Mouse (Mus musculus) right cerebral cortex, adult 2 months (tissue): Measurements from ENCODE around the gene Polrmt.
"Not testable (repeated sequence)": the region's sequence is repeated elsewhere in the genome, so short reads cannot be mapped to it uniquely, and the experiment has no call there.

ENCODE experiments used
- DNase-seq, 2 experiments: peaks; one replicate each; pipeline ENCODE4 v3.0.0; 2021 to 2022; ENCODE audit warnings: low spot score in 2 of 2

The Polrmt gene

GRCm38 (mm10) chr10:79774486-79775279 lies 28.3 kb upstream of the Polrmt start:
- no peak for DNase-seq

DNA sequence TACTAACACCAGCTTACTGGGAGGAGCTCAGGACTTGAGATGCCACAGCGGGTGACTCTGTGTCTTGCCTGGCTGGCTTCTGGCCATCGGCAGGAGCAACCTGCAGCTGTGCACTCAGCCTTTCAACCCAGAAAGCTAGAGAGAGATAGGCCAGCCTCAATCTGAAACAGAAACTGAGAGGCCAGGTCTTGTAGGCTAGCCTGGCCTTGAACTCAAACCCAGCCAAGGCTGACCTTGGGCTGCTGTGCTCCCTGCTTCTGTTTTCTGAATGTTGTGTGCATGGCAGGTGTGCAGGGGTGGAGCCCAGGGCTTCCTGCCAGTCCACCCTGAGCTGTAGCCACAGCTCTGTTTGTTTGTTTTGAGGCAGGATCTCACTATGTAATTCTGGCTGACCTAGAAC lies 26.8 kb upstream of the Polrmt start:
- no peak for DNase-seq

DNA sequence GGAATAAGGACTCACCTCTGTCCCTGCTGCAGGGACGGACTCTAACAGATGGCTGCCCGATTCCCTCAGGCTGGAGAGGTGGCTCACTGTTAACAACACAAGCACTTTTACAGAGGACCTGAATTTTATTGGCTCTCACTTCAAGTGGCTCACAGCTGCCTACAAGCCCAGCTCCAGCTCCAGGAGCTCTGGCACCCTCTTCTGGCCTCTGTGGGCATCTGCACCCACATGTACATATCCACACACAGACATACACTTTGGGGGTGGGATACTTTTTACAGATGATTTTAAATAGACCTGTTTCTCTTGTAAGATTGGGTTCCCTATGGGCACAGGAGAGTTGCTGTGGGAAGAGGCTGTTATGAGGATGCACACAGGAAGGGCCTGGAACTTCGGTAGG lies 25.9 kb upstream of the Polrmt start:
- DNase-seq, result no peak

- DNase-seq, result no peak
Observed at GRCm38 (mm10) chr10:79769329-79769728, 22.9 kb upstream of the Polrmt start.

- DNase-seq, result peak; percentile 83 to 88
Observed at GRCm38 (mm10) chr10:79768400-79768799, 22.0 kb upstream of the Polrmt start.

DNA sequence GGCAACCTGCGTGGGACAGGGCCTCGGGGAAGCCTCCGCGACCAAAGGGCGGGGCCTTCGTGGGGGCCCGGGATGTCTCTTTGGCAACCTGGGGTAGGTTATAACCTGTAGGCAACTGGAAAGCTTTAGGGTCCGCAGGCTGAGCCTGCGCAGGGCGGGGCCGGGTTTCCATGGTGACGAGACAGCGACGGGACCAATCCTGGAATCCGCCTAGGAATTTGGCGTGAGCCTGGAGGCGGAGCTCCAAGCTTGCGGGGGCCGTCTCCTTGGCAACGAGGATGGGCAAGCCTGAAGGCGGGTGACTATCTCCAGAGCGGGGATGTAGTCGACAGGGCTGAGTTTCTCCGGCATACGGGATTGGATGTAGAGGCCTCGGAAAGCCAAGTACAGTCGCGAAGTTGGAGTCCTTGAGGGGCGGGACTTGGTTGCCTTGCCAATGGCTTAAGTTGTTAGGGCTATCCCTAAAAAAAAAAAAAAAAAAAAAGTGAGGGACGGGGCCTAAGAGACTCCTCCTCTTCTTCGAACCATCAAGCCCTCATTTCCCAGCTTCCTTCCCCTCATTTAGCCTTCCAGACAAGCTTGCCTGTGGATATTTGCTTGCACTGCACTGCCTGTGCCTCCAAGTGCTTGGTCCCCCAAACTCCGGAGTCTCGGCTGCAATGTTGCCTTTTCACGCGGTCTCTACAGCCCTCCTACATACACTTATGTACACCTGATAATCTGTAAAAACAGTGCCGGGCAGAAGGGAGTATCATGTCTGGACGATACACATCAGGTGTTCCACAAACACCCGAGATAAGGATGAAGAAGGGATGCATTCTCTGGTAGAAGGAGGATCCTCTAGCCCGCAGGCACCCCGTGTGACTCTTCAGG lies 21.2 kb upstream of the Polrmt start:
- DNase-seq, result peak; percentile 96 to 98

DNA sequence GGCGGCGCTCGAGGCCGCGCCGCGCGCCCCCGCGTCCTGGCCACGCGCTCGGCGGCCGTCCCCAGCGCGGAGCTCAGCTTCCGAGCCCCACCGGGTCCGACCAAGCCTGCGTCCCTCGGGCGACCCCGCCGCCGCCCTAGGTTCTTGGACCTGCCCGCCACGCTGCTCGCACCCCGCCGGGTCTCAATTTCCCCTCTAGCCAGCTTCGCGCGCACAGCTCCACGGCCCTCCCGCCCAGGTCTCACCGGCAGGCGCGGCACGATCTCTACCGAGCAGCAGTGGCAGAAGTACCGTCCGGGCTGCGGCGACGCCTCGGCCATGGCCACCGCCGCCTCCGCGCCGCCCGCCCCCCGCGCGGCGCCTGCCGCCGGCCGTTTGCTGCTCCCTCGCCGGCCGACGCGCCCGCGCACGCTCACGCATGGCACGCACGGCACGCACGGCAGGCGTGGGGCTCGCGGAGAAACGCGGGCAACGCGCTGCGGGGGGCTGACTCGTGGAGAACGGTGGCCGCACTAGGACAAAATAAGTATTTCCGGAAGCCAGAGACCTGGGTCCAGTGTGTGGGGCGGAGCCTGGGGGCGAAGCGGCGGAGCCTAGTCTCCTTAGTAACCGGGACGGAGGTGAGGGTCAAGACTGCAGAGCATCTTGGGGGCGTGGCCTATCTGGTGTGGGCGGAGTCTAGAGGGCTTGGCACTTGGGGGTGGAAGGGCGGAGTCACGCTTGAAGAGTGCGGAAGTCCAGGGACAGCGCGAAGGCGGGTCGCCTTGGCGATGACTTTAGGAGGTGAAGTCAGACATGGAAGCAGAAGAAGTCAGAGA lies 20.3 kb upstream of the Polrmt start, which contains the start of gene Rnf126:
Gene Rnf126 (minus strand): TSS at position 445 of the 818 bp plus-strand sequence.
- peak; percentile 98 to 99 for DNase-seq

DNA sequence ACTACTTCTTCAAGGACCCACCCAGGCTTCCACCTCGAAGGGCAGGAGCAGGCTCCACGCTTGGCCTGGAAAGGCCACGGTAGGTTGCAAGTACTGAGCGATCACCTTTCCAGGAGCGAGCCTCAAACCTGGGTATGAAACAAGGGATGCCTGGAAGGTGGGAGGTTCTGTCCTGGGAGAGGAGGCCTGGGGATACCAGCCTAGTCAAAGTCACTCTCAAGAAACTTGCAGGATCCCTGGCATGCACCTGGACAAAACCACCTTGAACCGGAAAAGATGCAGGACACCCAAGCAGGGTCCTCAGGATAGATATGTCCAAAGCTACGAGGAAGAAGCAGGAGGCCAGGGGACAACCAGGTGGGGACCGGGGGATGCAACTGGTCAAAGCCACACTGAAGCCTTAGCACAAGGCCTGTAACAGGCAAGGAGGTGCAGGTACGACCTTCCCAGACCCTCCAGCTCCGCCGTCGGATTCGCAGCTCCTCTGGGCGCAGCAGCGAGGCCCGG lies 19.7 kb upstream of the Polrmt start:
- no peak for DNase-seq

GRCm38 (mm10) chr10:79765228-79765745 lies 18.9 kb upstream of the Polrmt start:
- DNase-seq, result no peak

DNA sequence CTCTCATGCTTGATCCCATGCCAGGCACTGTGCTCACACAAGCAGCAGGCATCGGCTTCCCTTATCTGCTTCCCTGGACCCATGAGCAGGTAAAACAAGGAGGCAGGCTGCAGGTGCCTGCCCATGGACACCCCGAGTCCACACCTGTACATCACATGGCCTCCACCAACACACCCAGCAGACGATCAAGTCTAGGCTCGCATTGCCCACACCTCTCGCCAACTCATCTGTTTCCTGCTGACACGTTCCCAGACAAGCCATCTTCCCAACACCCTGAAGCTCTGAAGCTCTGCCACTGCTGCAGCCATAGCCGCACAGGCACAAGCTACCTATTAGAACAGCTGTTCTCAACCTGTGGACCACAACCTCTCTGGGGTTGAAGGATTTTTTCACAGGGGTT lies 17.9 kb upstream of the Polrmt start:
- no peak for DNase-seq

GRCm38 (mm10) chr10:79762875-79763274 lies 16.5 kb upstream of the Polrmt start:
- DNase-seq, result no peak

DNA sequence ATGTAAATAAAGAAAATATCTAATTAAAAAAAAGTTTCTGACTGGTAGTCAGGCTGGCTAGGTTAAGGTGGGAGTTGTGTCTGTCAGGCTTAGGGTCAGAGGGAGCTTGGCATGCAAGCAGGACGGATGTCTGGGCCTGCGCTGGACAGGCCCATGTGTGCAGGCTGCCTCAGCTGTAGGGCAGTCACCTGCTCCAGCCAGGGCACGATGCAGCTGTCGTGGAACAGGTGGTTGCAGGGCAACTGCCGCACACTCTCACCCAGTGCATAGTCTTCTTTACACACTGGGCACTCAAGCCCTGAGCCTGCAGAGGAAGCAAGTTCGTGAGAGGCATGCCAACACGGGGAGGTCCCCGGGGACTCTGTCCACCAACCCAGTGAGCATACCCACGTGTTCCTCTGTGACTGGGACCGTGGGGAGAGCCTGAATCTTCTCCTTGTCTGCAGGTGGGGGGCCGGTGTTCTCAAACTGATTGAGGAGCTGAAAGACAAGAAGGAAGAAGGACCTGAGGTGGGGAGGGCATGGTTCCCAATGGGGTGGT lies 14.3 kb upstream of the Polrmt start:
- DNase-seq, result no peak

GRCm38 (mm10) chr10:79759675-79760074 lies 13.3 kb upstream of the Polrmt start:
- not testable (repeated sequence) for DNase-seq

- no peak for DNase-seq
Observed at GRCm38 (mm10) chr10:79756660-79757059, 10.3 kb upstream of the Polrmt start.

- no peak for DNase-seq
Observed at GRCm38 (mm10) chr10:79755854-79756253, 9.5 kb upstream of the Polrmt start.

- DNase-seq, result peak; percentile 74 to 83
Observed at GRCm38 (mm10) chr10:79754856-79755516, 8.6 kb upstream of the Polrmt start, which contains the start of gene Fgf22. Fgf22 (plus strand) TSS chr10:79755076.

GRCm38 (mm10) chr10:79748496-79748895 lies 2.1 kb upstream of the Polrmt start:
- DNase-seq, result no peak

GRCm38 (mm10) chr10:79746774-79747151 lies 382 bp upstream of the Polrmt start:
- no peak for DNase-seq

- DNase-seq, result no peak
Observed at GRCm38 (mm10) chr10:79745411-79745810, 970 bp downstream of the Polrmt start.

- no peak for DNase-seq
Observed at GRCm38 (mm10) chr10:79743650-79744365, 2.6 kb downstream of the Polrmt start.
